Mouse (Mus musculus): Measurements from ENCODE around the gene Sppl3.

- TF ChIP-seq CTCF (IDR thresholded peaks at IDR 0.05; ENCODE audit: extremely low read depth, insufficient read depth, low read length) (no peak), POLR2A (IDR thresholded peaks at IDR 0.05; ENCODE audit: extremely low read depth, insufficient read depth, low read length) (no peak)
Observed at GRCm38 (mm10) chr5:115022021-115022420, 11.1 kb downstream of the Sppl3 start.
